Mouse (Mus musculus) small intestine, adult 2 months (tissue): ENCODE measurements around the gene Zfhx3.

Experiments used
- CTCF ChIP-seq: fragments of 200-500 bp; IDR thresholded peaks from 2 replicates; pipeline ENCODE4 v1.5.1; 2012; ENCODE audit warnings: low read depth, mild to moderate bottlenecking, control low read depth, inconsistent platforms, low read length, moderate library complexity, mixed read lengths; ENCODE audit not compliant: insufficient replicate concordance, insufficient read length; ENCODE audit errors: extremely low read depth
- POLR2A ChIP-seq: fragments of 200-500 bp; IDR thresholded peaks from 2 replicates; pipeline ENCODE4 v1.6.1; 2012; ENCODE audit warnings: low read depth, mild to moderate bottlenecking, control low read depth, inconsistent platforms, low read length, moderate library complexity

- TF ChIP-seq CTCF (no peak), POLR2A (no peak)
These were observed 129.8 kb downstream of the Zfhx3 start for GRCm38 (mm10) chr8:108072126-108072746.
